Mouse (Mus musculus): ENCODE data around the gene Arfgef2. TPM values are rescaled to one million over a fixed set of nuclear protein-coding genes. Genes with fewer than 3 reads are reported as not detected.
A peak's percentile ranks its signal among the peaks of the same experiment; 100 is the strongest.

The Arfgef2 gene
- polyA plus RNA-seq, 1 experiment from 2014 or later: 4.2 TPM

GRCm38 (mm10) chr2:166906523-166907182 lies 101.3 kb downstream of the Arfgef2 start:
- H3K4me2 ChIP-seq: peak overlapping the region; percentile 87
- peak; percentile 52 for ATAC-seq (ENCODE audit: insufficient read depth)
- no peaks in the 10 kb centered on the region for H3K9me3 ChIP-seq (replicated peaks)
- peaks cover 37% of the 10 kb centered on the region for H3K4me1 ChIP-seq (replicated peaks)
- under 1% methylated on average over 28 of the region's 28 CpGs for WGBS (ENCODE audit: insufficient replicate concordance)
- H3K9ac ChIP-seq: peak overlapping the region; percentile 94
- peaks cover 17% of the 10 kb centered on the region for H3K36me3 ChIP-seq (replicated peaks)
- peak overlapping the region; percentile 99 for H3K27ac ChIP-seq (replicated peaks)
- H3K27me3 ChIP-seq: no peaks in the 10 kb centered on the region
- peak overlapping the region; percentile 90 for H3K4me3 ChIP-seq (replicated peaks)

- H3K4me1 ChIP-seq (replicated peaks): peaks cover 37% of the 10 kb centered on the region
- ATAC-seq (ENCODE audit: insufficient read depth): no peak
- H3K4me3 ChIP-seq (replicated peaks): no peak overlapping the region
- H3K4me2 ChIP-seq: no peak overlapping the region
- no peaks in the 10 kb centered on the region for H3K27me3 ChIP-seq
- peaks cover 17% of the 10 kb centered on the region for H3K36me3 ChIP-seq (replicated peaks)
- no peak overlapping the region for H3K9ac ChIP-seq
- 90% methylated on average over 3 of the region's 3 CpGs for WGBS (ENCODE audit: insufficient replicate concordance)
- H3K9me3 ChIP-seq (replicated peaks): no peaks in the 10 kb centered on the region
- no peak overlapping the region for H3K27ac ChIP-seq (replicated peaks)
These were observed 104.3 kb downstream of the Arfgef2 start for GRCm38 (mm10) chr2:166909729-166910128.

DNA sequence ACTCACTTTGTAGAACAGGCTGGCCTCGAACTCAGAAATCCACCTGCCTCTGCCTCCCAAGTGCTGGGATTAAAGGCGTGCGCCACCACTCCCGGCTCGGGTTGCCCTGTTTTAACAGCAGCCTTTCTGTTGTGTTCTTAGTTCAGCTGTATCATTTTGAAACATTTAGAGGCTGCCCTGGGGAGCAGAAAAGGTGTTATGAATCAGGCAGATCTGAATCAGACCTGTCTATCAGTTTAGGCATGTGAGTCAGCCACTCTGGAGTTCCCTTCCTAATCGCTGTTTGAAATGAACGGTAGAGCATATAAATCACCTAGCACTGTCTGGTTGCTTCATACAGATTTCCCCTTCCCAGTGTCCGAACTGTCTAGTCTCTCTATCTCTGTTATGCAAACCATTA lies 105.1 kb downstream of the Arfgef2 start:
- 75% methylated on average over 8 of the region's 8 CpGs for WGBS (ENCODE audit: insufficient replicate concordance)
- ATAC-seq (ENCODE audit: insufficient read depth): no peak
- no peak overlapping the region for H3K9ac ChIP-seq
- H3K27ac ChIP-seq (replicated peaks): no peak overlapping the region
- H3K27me3 ChIP-seq: no peaks in the 10 kb centered on the region
- no peak overlapping the region for H3K4me3 ChIP-seq (replicated peaks)
- peaks cover 21% of the 10 kb centered on the region for H3K36me3 ChIP-seq (replicated peaks)
- peaks cover 29% of the 10 kb centered on the region for H3K4me1 ChIP-seq (replicated peaks)
- no peak overlapping the region for H3K4me2 ChIP-seq
- H3K9me3 ChIP-seq (replicated peaks): no peaks in the 10 kb centered on the region

DNA sequence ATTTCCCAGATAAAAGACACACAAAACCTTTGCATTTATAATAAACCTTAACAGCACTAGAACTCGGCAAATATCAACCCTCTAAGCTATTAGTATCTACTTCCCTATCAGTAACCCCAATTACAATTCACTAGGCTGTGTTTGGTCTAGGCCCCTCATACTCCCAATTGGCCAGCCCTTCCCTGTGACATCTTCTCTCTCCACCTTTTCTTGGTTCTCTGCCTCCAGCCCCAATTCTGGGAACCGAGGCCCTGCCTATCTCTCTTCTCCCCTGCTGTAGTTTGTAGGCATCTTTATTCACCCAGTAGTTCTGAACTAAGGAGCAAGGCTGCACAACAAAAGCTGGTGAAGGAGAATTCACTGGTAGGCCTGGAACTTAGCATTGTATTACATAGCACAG lies 118.6 kb downstream of the Arfgef2 start:
- H3K27ac ChIP-seq (replicated peaks): no peak overlapping the region
- H3K9ac ChIP-seq: no peak overlapping the region
- no peaks in the 10 kb centered on the region for H3K4me1 ChIP-seq (replicated peaks)
- H3K9me3 ChIP-seq (replicated peaks): no peaks in the 10 kb centered on the region
- ATAC-seq (ENCODE audit: insufficient read depth): no peak
- H3K36me3 ChIP-seq (replicated peaks): peaks cover 91% of the 10 kb centered on the region
- H3K27me3 ChIP-seq: no peaks in the 10 kb centered on the region
- H3K4me2 ChIP-seq: no peak overlapping the region
- WGBS (ENCODE audit: insufficient replicate concordance): 59% methylated on average over 2 of the region's 2 CpGs
- H3K4me3 ChIP-seq (replicated peaks): no peak overlapping the region

DNA sequence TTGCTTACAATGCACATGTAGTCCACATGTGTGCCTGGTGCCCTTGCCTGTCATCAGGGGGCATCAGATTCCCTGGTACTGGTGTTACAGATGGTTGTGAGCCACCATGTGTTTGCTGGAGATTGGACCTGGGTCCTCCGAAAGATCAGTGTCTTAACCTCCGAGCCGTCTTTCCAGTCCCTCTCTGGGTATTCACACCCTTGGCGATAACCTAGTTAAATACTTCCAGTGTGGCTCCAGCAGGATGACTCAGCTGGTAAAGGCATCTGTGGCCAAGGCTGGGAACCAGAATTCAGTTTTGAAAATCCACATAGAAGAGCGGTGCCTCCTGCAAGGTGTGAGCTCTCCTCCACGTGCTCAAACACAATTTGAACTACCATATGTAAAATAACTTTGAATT lies 128.6 kb downstream of the Arfgef2 start:
- 89% methylated on average over 6 of the region's 6 CpGs for WGBS (ENCODE audit: insufficient replicate concordance)
- H3K9me3 ChIP-seq (replicated peaks): no peaks in the 10 kb centered on the region
- H3K9ac ChIP-seq: no peak overlapping the region
- no peaks in the 10 kb centered on the region for H3K4me1 ChIP-seq (replicated peaks)
- no peak for ATAC-seq (ENCODE audit: insufficient read depth)
- H3K27ac ChIP-seq (replicated peaks): no peak overlapping the region
- no peak overlapping the region for H3K4me3 ChIP-seq (replicated peaks)
- H3K4me2 ChIP-seq: no peak overlapping the region
- no peaks in the 10 kb centered on the region for H3K27me3 ChIP-seq
- peaks cover 91% of the 10 kb centered on the region for H3K36me3 ChIP-seq (replicated peaks)

DNA sequence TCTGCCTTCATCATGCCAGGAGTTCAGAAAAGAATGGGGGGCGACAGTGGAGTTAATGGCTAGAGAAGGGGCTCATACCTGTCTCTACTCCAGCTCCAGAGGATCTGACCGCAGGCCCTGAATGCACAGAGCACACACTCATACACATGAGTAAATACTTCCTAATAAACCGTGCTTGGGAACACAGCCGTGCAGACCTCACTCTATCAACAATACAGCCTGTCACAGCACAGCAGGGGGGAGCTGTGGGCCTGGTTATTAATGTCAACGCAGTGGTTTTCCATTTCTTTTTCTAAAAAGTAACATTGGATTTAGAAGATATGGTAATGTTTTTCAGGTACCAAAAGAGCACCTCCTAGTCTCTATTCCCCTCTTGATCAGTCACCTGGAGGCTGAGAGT lies 129.0 kb downstream of the Arfgef2 start:
- peaks cover 91% of the 10 kb centered on the region for H3K36me3 ChIP-seq (replicated peaks)
- H3K4me3 ChIP-seq (replicated peaks): no peak overlapping the region
- 86% methylated on average over 5 of the region's 5 CpGs for WGBS (ENCODE audit: insufficient replicate concordance)

DNA sequence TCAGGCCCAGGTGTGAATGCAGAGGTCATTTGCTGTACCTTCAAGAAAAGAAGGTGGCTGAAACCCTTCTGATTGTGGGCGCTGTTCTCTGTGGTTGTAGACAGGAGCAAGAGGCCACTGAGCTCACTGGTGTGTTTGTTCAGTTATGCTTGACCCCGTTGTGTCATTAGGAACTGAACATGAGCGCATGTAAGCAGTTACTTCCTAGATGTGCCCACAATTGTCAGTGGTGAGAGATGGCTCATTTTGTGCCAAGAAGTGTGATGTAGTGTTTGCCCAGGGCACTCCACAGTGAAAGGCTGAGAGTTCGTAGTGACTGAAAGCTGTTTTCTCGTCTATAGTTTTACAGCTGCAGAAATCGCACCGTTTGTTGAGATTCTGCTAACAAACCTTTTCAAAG lies 130.2 kb downstream of the Arfgef2 start:
- Histone ChIP-seq H3K9ac (no peak overlapping the region), H3K27ac (replicated peaks) (no peak overlapping the region), H3K4me1 (replicated peaks) (no peaks in the 10 kb centered on the region), H3K9me3 (replicated peaks) (no peaks in the 10 kb centered on the region), H3K4me3 (replicated peaks) (no peak overlapping the region), H3K27me3 (no peaks in the 10 kb centered on the region), H3K36me3 (replicated peaks) (peaks cover 90% of the 10 kb centered on the region), H3K4me2 (no peak overlapping the region)
- WGBS (ENCODE audit: insufficient replicate concordance): 87% methylated on average over 7 of the region's 7 CpGs
- no peak for ATAC-seq (ENCODE audit: insufficient read depth)

More for the DNA sequence above, 129.0 kb downstream of the Arfgef2 start:
- no peak overlapping the region for H3K27ac ChIP-seq (replicated peaks)
- H3K27me3 ChIP-seq: no peaks in the 10 kb centered on the region
- H3K4me2 ChIP-seq: no peak overlapping the region
- no peaks in the 10 kb centered on the region for H3K9me3 ChIP-seq (replicated peaks)
- no peaks in the 10 kb centered on the region for H3K4me1 ChIP-seq (replicated peaks)
- no peak overlapping the region for H3K9ac ChIP-seq
- ATAC-seq (ENCODE audit: insufficient read depth): no peak

GRCm38 (mm10) chr2:166936166-166936565 lies 130.8 kb downstream of the Arfgef2 start:
- 80% methylated on average over 2 of the region's 2 CpGs for WGBS (ENCODE audit: insufficient replicate concordance)
- no peak for ATAC-seq (ENCODE audit: insufficient read depth)
- peaks cover 90% of the 10 kb centered on the region for H3K36me3 ChIP-seq (replicated peaks)

DNA sequence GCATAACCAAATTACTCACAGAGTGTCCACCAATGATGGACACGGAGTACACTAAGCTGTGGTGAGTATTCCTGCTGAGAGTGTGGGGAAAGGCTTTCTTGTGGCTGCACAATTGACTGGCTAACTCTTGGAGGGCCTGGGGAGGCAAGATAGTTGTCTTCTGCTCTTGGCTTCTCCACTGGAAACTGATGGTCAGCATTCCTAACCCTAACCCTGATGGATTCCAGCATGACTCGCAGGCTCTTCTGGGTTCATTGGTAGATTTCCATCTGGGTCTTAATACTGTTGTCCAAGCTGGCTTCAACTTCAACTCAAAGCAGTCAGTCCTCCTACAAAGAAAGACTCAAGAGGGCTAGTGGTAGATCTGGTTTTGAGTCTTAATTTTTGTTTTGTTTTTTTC lies 137.8 kb downstream of the Arfgef2 start:
- H3K27me3 ChIP-seq: no peaks in the 10 kb centered on the region
- no peak for ATAC-seq (ENCODE audit: insufficient read depth)
- no peak overlapping the region for H3K4me3 ChIP-seq (replicated peaks)
- no peak overlapping the region for H3K27ac ChIP-seq (replicated peaks)
- H3K9me3 ChIP-seq (replicated peaks): no peaks in the 10 kb centered on the region
- no peaks in the 10 kb centered on the region for H3K4me1 ChIP-seq (replicated peaks)
- 82% methylated on average over 2 of the region's 2 CpGs for WGBS (ENCODE audit: insufficient replicate concordance)
- H3K4me2 ChIP-seq: no peak overlapping the region
- no peak overlapping the region for H3K9ac ChIP-seq
- peaks cover 95% of the 10 kb centered on the region for H3K36me3 ChIP-seq (replicated peaks)

More at GRCm38 (mm10) chr2:166936166-166936565, 130.8 kb downstream of the Arfgef2 start:
- Histone ChIP-seq H3K4me3 (replicated peaks) (no peak overlapping the region), H3K27me3 (no peaks in the 10 kb centered on the region), H3K9ac (no peak overlapping the region), H3K4me1 (replicated peaks) (no peaks in the 10 kb centered on the region), H3K9me3 (replicated peaks) (no peaks in the 10 kb centered on the region), H3K4me2 (no peak overlapping the region), H3K27ac (replicated peaks) (no peak overlapping the region)

DNA sequence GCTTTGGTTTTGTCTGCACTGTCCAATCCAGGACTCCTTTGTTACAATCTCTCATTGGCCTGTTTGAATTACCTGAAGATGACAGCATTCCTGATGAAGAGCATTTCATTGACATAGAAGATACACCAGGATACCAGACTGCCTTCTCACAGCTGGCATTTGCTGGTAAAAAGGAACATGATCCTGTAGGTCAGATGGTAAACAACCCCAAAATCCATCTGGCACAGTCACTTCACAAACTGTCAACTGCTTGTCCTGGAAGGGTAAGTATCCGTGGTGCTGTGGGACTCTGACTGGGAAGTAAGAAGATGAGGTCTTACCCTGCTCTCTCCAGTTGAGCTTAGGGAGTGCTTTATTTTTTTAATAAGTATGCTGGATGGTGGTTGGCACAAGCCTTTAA lies 139.0 kb downstream of the Arfgef2 start:
- Histone ChIP-seq H3K27ac (replicated peaks) (no peak overlapping the region), H3K4me2 (no peak overlapping the region), H3K9me3 (replicated peaks) (no peaks in the 10 kb centered on the region), H3K36me3 (replicated peaks) (peaks cover 95% of the 10 kb centered on the region), H3K9ac (no peak overlapping the region), H3K27me3 (no peaks in the 10 kb centered on the region), H3K4me1 (replicated peaks) (no peaks in the 10 kb centered on the region), H3K4me3 (replicated peaks) (no peak overlapping the region)
- WGBS (ENCODE audit: insufficient replicate concordance): 77% methylated on average over 1 of the region's 1 CpGs
- ATAC-seq (ENCODE audit: insufficient read depth): no peak

DNA sequence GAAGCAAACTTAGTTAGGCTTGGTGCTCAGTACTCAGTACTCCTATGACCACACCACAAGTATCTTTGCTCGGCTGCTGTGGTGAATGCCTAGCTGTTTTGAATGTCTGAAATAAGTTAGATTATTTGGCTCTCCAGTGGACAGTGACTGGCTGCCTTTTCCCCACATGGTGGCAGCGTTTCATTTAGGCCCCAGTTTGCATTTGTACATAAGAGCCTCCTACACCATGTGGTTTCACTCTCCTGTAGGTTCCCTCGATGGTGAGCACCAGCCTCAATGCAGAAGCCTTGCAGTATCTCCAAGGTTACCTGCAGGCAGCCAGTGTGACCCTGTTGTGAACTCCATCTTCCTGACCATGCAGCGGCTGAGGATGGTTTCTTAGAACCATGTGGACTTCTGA lies 140.1 kb downstream of the Arfgef2 start:
- Histone ChIP-seq H3K4me1 (replicated peaks) (no peaks in the 10 kb centered on the region), H3K27ac (replicated peaks) (no peak overlapping the region), H3K36me3 (replicated peaks) (peaks cover 97% of the 10 kb centered on the region), H3K9ac (no peak overlapping the region), H3K4me3 (replicated peaks) (no peak overlapping the region), H3K4me2 (no peak overlapping the region), H3K27me3 (no peaks in the 10 kb centered on the region), H3K9me3 (replicated peaks) (no peaks in the 10 kb centered on the region)
- ATAC-seq (ENCODE audit: insufficient read depth): peak; percentile 8; the same call in 1 of the 2 replicates
- 49% methylated on average over 4 of the region's 4 CpGs for WGBS (ENCODE audit: insufficient replicate concordance)
